19 mouse cellular contexts compared by ENCODE assay signal in the genomic region with DNA sequence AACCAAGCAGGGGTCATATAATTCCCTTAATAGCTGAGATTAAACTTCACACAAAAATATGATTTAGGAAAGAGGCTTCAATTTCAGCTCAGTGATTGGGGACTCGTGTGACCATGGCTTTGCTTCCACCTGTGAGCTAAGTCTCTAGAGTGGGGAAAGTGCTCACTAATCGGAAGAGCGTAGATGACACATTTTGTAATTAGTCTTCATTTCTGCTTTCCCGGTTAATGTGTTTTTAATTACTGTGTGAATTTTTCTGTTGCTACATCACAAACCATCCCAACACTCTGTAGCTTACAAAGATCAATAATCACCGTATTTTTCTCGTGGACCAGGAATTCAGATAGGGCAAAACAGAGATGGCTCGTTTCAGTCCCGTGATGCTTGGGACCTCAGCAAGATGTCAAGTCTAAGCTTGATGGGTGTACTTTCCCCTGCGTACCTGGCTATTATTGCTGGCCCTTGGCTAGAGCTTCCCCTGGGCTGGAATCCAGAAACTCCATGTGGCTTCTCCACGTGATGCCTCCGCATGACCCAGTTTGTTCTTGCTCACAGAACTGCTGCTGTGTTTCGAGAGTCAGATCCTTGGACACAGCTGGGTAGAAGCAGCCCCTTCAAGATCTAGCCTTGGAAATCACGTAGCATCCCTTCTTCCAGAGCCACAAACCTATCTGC.
DNase-seq lines count a peak whose midpoint lies in the region; ATAC-seq lines count a peak whose summit lies in the region.
"Had no signal": no experiment of that assay in that cellular context is flagged by ENCODE, and none has a peak within 500 bp of the region (broad histone marks: within the 10 kb centered on the region; RNA-seq: fewer than 3 reads in every experiment).

No protein-coding gene starts in this region.

- no peaks in the 10 kb centered on the region for H3K9me3 ChIP-seq in hindbrain, embryonic 15.5 days
- no peaks in the 10 kb centered on the region for H3K9me3 ChIP-seq in hindbrain, embryonic 11.5 days (ENCODE audit: control insufficient read depth, low read length)
- H3K9me3 ChIP-seq: embryonic facial prominence, embryonic 13.5 days; forebrain, embryonic 12.5 days; liver, embryonic 12.5 days; midbrain, embryonic 12.5 days; neural tube, embryonic 12.5 days had no signal

- H3K27ac ChIP-seq in hindbrain, embryonic 15.5 days (replicated peaks), result no peak overlapping the region
- H3K27ac ChIP-seq in hindbrain, embryonic 11.5 days (ENCODE audit: low read depth, low read length), result no peak overlapping the region
- H3K27ac ChIP-seq: embryonic facial prominence, embryonic 13.5 days; forebrain, embryonic 12.5 days; liver, embryonic 12.5 days; midbrain, embryonic 12.5 days; neural tube, embryonic 12.5 days had no signal

- H3K4me2 ChIP-seq in hindbrain, embryonic 15.5 days, result no peak overlapping the region
- no peak overlapping the region for H3K4me2 ChIP-seq in hindbrain, embryonic 11.5 days (replicated peaks; ENCODE audit: low read depth, low read length)
- H3K4me2 ChIP-seq: embryonic facial prominence, embryonic 13.5 days; forebrain, embryonic 12.5 days; liver, embryonic 12.5 days; midbrain, embryonic 12.5 days; neural tube, embryonic 12.5 days had no signal

- intact Hi-C loops in left cerebral cortex, postnatal 4 days (cut with DNase I), result no loop called here

- WGBS in hindbrain, embryonic 15.5 days, result 59% methylated on average over 13 of the region's 13 CpGs
- 87% methylated on average over 13 of the region's 13 CpGs for WGBS in hindbrain, embryonic 11.5 days

- peak; percentile 57; the same call in 1 of the 2 replicates for ATAC-seq in hindbrain, embryonic 15.5 days (ENCODE audit: low FRiP score, low read depth)
- no peak for ATAC-seq in hindbrain, embryonic 11.5 days (ENCODE audit: low FRiP score)
- ATAC-seq: inflammation-experienced regulatory T-cells, adult 6 months; liver, embryonic 12.5 days; Patski had no signal

- no peak for DNase-seq in hindbrain, embryonic 11.5 days (ENCODE audit: low spot score)
- peak; percentile 39 for DNase-seq in right cerebral cortex, postnatal 14 days
- DNase-seq in right cerebral cortex, postnatal 10 days (ENCODE audit: low spot score in 2 of 2), result no peak
- peak; percentile 88 to 94 for DNase-seq in cerebellum, postnatal 14 days
- DNase-seq in left cerebral cortex, postnatal 4 days, result peak; percentile 35
- DNase-seq in urinary bladder, postnatal 25 days (ENCODE audit: low spot score), result no peak
- DNase-seq in layer of hippocampus, adult 8-10 months (ENCODE audit: low spot score in 2 of 2), result no peak
- DNase-seq: gastrocnemius, postnatal 25 days; layer of hippocampus, adult 9-11 months; lung, postnatal 14 days; spleen, adult 18-20 months had no signal

- H3K4me1 ChIP-seq in hindbrain, embryonic 15.5 days (replicated peaks), result peaks cover 22% of the 10 kb centered on the region
- H3K4me1 ChIP-seq in hindbrain, embryonic 11.5 days (replicated peaks; ENCODE audit: control insufficient read depth, insufficient read depth, low read length), result no peaks in the 10 kb centered on the region

- H3K9ac ChIP-seq in hindbrain, embryonic 15.5 days, result no peak overlapping the region
- H3K9ac ChIP-seq in hindbrain, embryonic 11.5 days (ENCODE audit: low read depth, low read length), result no peak overlapping the region
- H3K9ac ChIP-seq: embryonic facial prominence, embryonic 13.5 days; forebrain, embryonic 12.5 days; liver, embryonic 12.5 days; midbrain, embryonic 12.5 days; neural tube, embryonic 12.5 days had no signal

- H3K27me3 ChIP-seq in hindbrain, embryonic 15.5 days, result no peaks in the 10 kb centered on the region
- no peaks in the 10 kb centered on the region for H3K27me3 ChIP-seq in hindbrain, embryonic 11.5 days (ENCODE audit: control insufficient read depth, insufficient read depth, low read length)
- H3K27me3 ChIP-seq: embryonic facial prominence, embryonic 13.5 days; forebrain, embryonic 12.5 days; neural tube, embryonic 12.5 days; Patski had no signal

- H3K36me3 ChIP-seq in hindbrain, embryonic 15.5 days, result no peaks in the 10 kb centered on the region
- H3K36me3 ChIP-seq in hindbrain, embryonic 11.5 days (ENCODE audit: control insufficient read depth, insufficient read depth, low read length), result no peaks in the 10 kb centered on the region
- H3K36me3 ChIP-seq: embryonic facial prominence, embryonic 13.5 days; forebrain, embryonic 12.5 days; liver, embryonic 12.5 days; midbrain, embryonic 12.5 days; neural tube, embryonic 12.5 days had no signal

- no peak overlapping the region for H3K4me3 ChIP-seq in hindbrain, embryonic 15.5 days
- H3K4me3 ChIP-seq in hindbrain, embryonic 11.5 days (ENCODE audit: low read depth, low read length), result no peak overlapping the region
- H3K4me3 ChIP-seq: embryonic facial prominence, embryonic 13.5 days; forebrain, embryonic 12.5 days; liver, embryonic 12.5 days; midbrain, embryonic 12.5 days; neural tube, embryonic 12.5 days had no signal

Comparison
In these comparisons a context has a peak if more than half of its experiments do, and no peak if none do; other contexts are left out.
1. DNase-seq: peak in right cerebral cortex, postnatal 14 days (single experiment), cerebellum, postnatal 14 days (2 of 2) and left cerebral cortex, postnatal 4 days (single experiment); none in hindbrain, embryonic 11.5 days (single experiment), right cerebral cortex, postnatal 10 days (0 of 2), urinary bladder, postnatal 25 days (single experiment) and layer of hippocampus, adult 8-10 months (0 of 2).